Mouse (Mus musculus): ENCODE data around the gene Pcsk5.

The Pcsk5 gene

GRCm38 (mm10) chr19:17386424-17386823 is 451.0 kb downstream of the Pcsk5 start:
- no peak for DNase-seq

- DNase-seq, result no peak
Observed at GRCm38 (mm10) chr19:17385426-17385825, 452.0 kb downstream of the Pcsk5 start.

DNA sequence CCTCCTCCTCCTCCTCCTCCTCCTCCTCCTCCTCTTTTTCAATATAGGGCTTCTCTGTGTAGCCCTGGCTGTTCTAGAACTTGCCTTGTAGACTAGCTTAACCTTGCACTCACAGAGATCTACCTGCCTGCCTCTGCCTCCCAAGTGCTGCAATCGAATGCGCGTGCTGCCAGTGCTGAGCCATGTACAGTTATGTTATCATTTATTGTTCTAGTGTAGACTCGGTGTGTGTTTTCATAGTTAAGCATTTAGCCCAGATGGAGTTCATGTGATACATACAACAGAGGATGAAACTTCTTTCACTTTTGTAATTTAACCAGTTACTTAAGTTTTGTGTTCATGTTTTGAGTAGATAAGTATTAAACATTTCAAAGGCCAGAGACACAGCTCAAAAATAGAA is 452.4 kb downstream of the Pcsk5 start:
- no peak for DNase-seq

DNA sequence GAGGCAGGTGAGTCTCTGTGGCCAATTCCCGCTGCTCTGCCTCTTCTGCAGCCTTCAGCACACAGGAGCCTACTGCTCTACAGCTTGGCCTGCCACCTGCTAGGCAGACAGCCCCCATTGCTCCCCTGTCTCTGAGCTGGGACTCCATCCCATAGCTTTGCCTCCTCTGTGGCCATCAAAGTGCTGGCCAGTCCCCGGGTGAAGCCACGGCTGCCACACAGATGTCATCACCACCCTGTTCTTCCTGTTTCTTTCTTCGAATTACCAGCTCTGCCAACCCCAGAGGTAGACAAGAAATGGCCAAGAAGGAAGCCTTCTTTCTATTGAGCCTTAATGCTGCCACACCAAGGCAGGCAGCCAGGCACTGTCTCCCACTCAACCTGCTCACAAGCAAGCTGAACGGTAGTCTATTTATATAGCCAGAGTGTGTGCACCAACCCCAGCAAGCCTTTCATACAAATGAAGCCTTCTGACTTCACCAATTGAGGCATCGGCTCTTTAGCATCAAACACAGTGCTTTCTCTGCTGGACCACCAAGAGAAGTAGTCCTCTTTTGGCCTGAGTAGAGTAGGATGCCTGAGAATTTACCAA is 454.5 kb downstream of the Pcsk5 start:
- DNase-seq, result no peak
